Mouse (Mus musculus) kidney, postnatal 25 days (tissue): ENCODE measurements around the gene Dglucy.

ENCODE experiments used
- DNase-seq, 2 experiments: peaks; one replicate each; pipeline ENCODE4 v3.0.0; 2021; ENCODE audit warnings: mixed read lengths in 2 of 2

The Dglucy gene

DNA sequence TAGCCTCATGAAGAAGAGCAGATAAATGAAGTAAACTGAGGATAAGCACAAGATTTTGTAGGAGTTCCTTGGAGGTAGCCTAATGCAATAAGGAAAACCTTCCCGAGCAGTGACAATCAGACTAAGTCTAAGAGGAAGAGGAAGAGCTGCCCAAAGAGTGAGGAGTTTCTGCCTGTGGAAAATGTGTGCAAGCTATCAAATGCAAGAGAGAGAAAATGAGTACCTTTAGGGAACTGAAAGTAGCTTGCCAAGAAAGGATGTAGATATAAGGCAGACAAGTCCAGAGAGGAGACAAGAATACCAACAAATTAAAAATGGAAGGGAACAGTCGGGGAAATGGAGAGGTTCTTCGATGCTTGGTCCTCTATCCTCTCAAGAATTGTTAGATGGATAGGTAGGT is 106.7 kb downstream of the Dglucy start:
- no peak for DNase-seq

- no peak for DNase-seq
These were observed 108.0 kb downstream of the Dglucy start for GRCm38 (mm10) chr12:100886877-100887276.

GRCm38 (mm10) chr12:100887801-100888258 is 109.0 kb downstream of the Dglucy start:
- DNase-seq: no peak

- DNase-seq: no peak
These were observed 111.7 kb downstream of the Dglucy start for GRCm38 (mm10) chr12:100890548-100890947.

GRCm38 (mm10) chr12:100895504-100895903 is 116.6 kb downstream of the Dglucy start:
- DNase-seq: no peak

- DNase-seq: no peak
These were observed 117.8 kb downstream of the Dglucy start for GRCm38 (mm10) chr12:100896661-100897060.

DNA sequence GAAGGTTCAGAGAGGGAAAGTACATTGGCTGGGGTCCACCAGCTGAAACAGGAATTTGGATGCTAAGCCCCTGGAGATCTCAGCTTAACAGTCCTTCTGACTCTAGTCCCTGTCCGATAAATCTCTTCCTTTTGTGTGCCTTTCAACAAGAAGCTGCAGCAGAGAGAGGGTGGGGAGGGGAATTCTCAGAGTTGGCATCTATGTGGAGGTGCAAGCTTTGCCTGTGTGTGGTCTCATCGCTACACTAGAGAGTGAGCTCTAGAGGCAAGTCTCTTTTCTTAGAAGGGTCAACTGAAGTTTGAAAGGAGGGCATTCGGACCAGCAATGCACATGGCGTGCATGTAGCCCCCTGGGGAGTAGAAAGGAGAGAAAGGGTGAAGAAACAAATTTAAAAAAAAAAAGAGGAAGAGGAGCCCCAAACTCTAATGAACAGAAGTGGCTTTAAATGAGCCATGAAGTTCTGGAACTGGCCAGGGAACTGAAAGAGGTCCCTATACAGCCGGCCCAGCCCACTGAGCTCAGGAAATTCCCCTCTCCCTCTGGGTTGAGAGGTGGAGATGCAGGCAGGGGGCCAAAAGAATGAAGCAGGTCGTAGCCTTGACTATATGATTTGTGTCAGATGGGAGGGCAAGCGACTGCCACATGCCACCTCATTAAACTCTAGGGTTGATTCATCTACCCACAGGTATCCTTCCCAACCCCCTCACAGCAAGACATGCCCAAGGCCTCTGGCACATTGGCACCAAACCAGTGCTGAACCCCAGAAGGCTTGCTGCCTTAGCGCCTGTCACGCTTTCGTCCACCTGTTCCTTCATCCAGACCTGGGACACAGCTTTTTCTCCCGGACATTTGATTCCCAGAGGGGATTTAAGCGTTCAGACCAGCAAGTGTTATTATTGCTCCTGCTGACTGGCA is 119.1 kb downstream of the Dglucy start:
- DNase-seq: no peak

DNA sequence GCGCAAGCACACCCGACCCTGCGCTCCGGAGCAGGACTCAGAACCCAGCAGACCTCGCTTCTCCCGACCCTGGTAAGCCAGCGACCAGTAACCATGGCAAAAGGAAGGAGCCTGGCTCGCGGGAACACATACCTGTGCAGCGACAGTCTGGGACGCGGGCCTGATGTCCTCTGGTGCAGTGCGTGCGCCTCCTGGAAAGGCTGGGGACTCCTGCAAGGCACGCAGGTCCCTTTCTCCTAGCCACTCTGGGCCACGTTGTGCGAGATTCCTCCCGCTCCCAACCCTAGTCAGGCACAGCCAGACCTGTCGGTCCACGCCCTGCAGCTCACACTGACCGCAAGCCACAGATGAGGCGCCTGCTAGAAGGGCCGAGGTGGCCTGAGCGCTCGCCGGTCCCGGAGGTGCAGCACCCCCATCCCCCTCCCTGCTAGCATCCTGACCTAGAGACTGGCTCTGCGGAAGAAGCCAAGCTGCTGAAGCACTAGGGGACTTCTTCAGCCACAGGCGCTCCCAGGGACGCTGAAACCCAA is 120.3 kb downstream of the Dglucy start:
- no peak for DNase-seq

DNA sequence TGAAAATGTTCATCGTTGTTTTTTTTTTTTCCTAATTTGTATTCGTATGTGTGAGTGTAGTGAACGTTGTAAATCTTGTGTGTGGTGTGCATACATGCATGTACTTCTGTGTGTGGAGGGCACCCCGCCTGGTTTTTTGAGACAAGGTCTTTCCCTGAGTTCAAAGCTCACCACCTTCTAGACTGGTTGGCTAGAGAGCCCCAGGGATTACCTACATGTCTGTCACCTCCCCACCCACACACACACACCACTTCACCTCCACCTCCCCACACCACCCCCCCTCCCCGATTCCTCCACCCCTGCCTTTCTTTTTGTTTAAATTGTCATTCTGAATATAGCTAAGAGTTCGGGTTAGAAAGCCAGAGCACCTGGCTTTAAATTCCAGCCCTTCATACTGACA is 122.0 kb downstream of the Dglucy start:
- no peak for DNase-seq

GRCm38 (mm10) chr12:100901386-100901785 is 122.5 kb downstream of the Dglucy start:
- no peak for DNase-seq

DNA sequence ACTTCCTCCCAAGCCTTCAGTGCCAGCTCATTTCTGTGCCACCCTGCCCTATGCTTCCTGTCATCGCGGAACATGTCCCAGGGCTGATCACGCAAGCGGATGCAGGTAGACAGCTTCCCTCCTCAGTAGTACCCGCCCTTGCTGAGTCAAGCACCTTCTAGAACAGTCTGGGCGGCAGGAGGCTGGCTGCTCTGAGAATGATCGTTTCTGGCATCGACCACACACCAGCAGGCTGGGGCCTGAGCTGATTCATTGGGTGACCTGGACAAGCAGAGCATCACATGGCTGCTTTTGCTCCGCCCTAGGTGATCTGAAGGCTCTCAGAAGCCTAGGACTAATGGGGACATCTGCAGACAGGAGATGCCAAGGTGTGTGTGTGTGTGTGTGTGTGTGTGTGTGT is 124.9 kb downstream of the Dglucy start:
- DNase-seq: no peak

GRCm38 (mm10) chr12:100906861-100907260 is 128.0 kb downstream of the Dglucy start:
- DNase-seq: no peak

DNA sequence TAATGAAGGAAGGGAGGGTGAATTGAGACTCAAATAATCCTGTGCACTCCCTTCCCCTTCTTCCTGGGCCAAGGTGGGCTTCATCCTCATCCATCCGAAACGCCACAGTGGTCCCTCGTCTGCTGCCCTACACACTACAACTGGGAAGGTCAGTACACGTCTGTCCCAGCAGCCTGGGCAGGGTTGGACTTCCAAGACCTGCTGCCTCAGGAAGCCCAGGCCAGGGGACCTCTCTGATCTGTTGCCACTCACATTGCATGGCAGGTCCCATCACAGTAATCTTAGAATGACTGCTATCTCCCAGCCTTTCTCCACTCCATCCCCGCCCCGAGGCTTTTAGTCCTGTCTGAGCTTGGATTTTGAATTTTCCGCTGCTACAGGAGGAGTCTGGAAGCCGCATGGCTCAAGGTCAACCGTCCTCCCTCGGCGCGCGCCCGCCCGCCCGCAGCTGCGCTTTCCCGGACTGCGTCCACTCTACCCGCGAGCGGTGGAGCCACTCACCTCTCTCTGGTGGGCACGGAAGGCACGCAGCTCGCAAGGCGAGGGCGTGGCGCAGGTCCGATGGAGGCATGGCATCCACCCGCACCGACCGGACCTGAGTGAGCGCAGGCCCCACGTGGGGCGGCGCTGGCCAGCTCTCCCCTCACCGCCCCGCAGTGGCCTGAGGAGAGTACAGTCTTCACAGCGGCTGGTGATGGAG is 128.9 kb downstream of the Dglucy start, which contains the start of gene Gpr68:
Gene Gpr68 (minus strand): TSS at position 601 of the 700 bp plus-strand sequence.
- peak in 1 of 2 experiments; percentile 56 for DNase-seq

DNA sequence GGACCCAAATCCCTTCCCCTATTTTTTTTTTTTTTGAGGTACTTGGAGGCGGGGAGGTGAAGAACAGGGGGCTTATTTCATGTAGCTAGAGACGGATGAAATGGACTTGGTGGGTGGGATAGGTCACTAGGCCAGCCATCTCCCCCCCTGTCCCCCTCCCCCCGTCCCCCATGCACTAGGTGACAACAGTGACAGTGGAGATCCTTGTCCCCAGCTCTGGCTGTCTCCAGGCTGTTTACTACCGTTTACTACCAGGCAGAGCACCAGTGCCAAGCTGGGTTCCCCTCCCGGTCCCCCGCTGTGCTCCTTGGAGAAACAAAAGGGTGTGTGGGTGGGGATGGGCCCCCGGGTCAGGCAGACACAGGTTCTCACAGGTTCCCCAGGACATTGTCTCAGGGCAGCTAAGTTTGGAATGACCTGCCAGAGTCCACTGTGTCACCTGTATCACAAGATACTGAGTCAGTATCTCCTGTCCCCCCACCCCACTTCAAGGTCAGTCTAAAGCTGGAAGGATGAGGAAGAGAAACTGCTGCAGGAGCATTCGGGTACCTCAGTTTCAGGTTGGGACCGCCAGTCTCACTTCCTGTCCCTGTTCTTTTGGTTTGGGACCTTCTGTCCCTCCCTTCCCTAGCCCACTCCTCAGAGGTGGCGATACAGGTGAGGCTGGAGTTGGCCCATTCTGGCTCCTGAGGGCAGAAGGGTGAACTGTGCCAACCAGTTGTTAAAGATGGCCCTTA is 129.6 kb downstream of the Dglucy start:
- no peak for DNase-seq

GRCm38 (mm10) chr12:100909765-100910164 is 130.9 kb downstream of the Dglucy start:
- DNase-seq: no peak

GRCm38 (mm10) chr12:100910731-100911130 is 131.9 kb downstream of the Dglucy start:
- no peak for DNase-seq

GRCm38 (mm10) chr12:100924646-100925339 is 145.9 kb downstream of the Dglucy start:
- DNase-seq: peak; percentile 14 to 63

DNA sequence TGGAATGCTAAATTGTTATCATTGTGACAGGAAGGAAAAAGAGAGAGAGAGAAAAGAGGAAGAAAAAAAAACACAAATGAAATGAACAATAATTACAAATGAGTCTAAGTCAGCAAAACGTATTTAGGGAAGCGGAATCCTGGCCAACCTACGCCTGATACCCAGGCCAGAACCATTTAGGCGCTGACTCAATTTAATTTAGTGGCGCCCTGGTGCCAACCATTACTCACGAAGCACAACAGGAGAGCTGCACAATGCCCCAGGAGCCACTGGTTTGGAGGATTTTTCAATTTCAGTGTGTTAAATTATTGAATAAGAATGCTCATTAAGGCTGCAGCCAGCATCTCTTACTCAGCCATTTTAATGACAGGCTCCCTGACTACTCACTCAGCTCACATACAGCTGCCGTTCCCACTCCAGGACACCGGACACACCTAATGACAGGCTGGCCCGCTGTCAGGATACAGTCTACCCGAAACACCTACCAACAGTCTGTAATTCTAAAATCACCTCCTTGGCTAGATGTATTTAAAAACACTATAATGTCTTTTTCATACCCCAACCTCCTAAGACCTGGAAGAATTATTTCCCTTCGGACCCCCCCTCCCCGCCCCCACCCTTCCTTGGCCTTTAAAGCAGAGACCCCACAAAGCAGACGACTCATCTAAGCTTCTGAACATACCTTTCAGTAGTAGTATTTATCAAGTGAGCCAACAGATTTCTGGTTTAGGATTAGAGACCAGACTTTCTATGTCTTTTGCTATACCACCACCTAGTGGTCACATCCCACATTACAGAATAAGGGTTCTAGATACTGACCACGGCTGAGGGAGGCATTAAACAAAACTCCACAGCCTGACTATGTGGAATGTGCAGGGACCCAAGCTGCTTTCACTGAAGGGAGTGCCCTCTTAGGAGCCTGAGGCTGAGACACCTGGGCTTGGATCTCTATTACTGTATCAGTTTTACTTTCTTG is 147.1 kb downstream of the Dglucy start:
- peak in 1 of 2 experiments; percentile 84 for DNase-seq

DNA sequence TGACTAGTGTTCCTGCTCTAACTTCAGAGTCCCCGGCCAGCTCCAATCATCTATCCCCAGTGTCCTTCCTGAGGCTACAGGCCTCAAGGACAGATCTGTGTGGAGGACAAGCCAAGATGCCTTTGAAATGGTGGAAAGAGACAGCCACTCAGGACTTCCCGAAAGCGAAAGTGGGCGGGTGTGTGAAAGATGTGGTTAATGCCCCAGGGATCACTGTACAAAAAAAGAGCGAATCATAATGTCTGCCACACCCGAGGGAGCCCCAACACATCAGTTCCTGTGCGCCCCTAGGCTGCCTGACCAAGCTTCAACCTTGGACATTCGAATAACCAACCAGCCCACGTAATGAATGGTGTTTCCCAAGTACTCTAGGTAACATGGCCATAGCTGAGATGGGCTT is 149.4 kb downstream of the Dglucy start:
- DNase-seq: no peak

DNA sequence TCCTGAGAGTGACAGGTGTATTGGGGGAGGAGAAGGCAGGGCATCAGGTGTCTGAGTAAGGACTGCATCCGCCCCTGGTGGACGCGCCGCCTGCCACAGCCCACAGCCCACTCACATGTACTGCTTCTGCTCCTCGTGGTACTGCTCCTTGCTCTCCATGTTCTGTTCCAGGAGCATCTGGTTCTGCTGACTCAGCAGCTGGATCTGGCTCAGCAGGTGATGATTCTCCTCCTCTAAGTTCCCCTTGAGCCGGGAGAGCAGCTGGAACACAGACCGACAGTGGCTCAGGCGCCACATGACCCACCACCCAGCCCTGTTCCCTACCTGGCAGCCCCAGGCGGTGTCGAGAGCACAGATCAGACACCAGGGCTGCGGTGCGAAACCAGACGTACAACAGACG is 152.8 kb downstream of the Dglucy start:
- no peak for DNase-seq

GRCm38 (mm10) chr12:100934796-100935195 is 155.9 kb downstream of the Dglucy start:
- DNase-seq: peak; percentile 71 to 89
